Mouse (Mus musculus) left cerebral cortex, adult 2 months (tissue): ENCODE measurements at regions not wholly inside any gene's neighbourhood (a gene's known extent, or its start where the extent isn't known, plus 50 kb on each side); places are given as distances from the start of the nearest gene placed in this dataset.

Source experiments
- DNase-seq, 2 experiments: peaks; one replicate each; pipeline ENCODE4 v3.0.0; 2021 to 2022; ENCODE audit warnings: low spot score in 2 of 2, mixed read lengths in 1 of 2; ENCODE audit errors: extremely low spot score in 1 of 2
- H3K27ac ChIP-seq: fragments of 200-600 bp; 2 replicates; pipeline ENCODE4 v1.8.1; 2022
- H3K4me3 ChIP-seq: fragments of 200-600 bp; 2 replicates; pipeline ENCODE4 v1.8.1; 2022
- CTCF ChIP-seq: fragments of 200-600 bp; IDR thresholded peaks from 2 replicates; pipeline ENCODE4 v1.8.1; 2022; ENCODE audit warnings: antibody characterized with exemption, mild to moderate bottlenecking, moderate library complexity
- intact Hi-C: fragments of 180-260 bp; cut with DNase I; formaldehyde crosslinking; loops from one replicate; pipeline ENCODE4 v1.15.1; 2025

GRCm38 (mm10) chr2:74994998-74995397, 169.4 kb downstream of the Mtx2 start:
- no peak for DNase-seq
- intact Hi-C loops: no loop called here
- H3K27ac ChIP-seq: no peak overlapping the region
- no peak overlapping the region for H3K4me3 ChIP-seq
- TF ChIP-seq CTCF: no peak

- TF ChIP-seq CTCF: no peak
- H3K4me3 ChIP-seq: no peak overlapping the region
- intact Hi-C loops: no loop called here
- H3K27ac ChIP-seq: no peak overlapping the region
- DNase-seq: no peak
Measured at GRCm38 (mm10) chr2:74997736-74998135, 172.1 kb downstream of the Mtx2 start.

- no peak overlapping the region for H3K4me3 ChIP-seq
- no peak for TF ChIP-seq CTCF
- no peak overlapping the region for H3K27ac ChIP-seq
- DNase-seq: no peak
- intact Hi-C loops: no loop called here
Measured at GRCm38 (mm10) chr2:75000368-75000796, 174.8 kb downstream of the Mtx2 start.

GRCm38 (mm10) chr2:75002562-75002961, 177.0 kb downstream of the Mtx2 start:
- no peak for DNase-seq
- intact Hi-C loops: no loop called here
- Histone ChIP-seq H3K4me3 (no peak overlapping the region), H3K27ac (no peak overlapping the region)
- no peak for TF ChIP-seq CTCF

- intact Hi-C loops: no loop called here
- TF ChIP-seq CTCF: no peak
- no peak for DNase-seq
- Histone ChIP-seq H3K27ac (no peak overlapping the region), H3K4me3 (no peak overlapping the region)
Measured at GRCm38 (mm10) chr2:75008116-75008515, 182.5 kb downstream of the Mtx2 start.

GRCm38 (mm10) chr2:75010647-75011046, 185.0 kb downstream of the Mtx2 start:
- TF ChIP-seq CTCF: no peak
- DNase-seq: no peak
- Histone ChIP-seq H3K4me3 (no peak overlapping the region), H3K27ac (no peak overlapping the region)
- intact Hi-C loops: no loop called here

GRCm38 (mm10) chr2:75012046-75012445, 186.4 kb downstream of the Mtx2 start:
- TF ChIP-seq CTCF: no peak
- H3K27ac ChIP-seq: no peak overlapping the region
- intact Hi-C loops: no loop called here
- no peak overlapping the region for H3K4me3 ChIP-seq
- DNase-seq: no peak

GRCm38 (mm10) chr2:75014994-75015728, 189.6 kb downstream of the Mtx2 start:
- no peak for DNase-seq
- intact Hi-C loops: no loop called here
- no peak overlapping the region for H3K27ac ChIP-seq
- H3K4me3 ChIP-seq: no peak overlapping the region
- no peak for TF ChIP-seq CTCF

GRCm38 (mm10) chr2:75019459-75019858, 193.9 kb downstream of the Mtx2 start:
- no peak for TF ChIP-seq CTCF
- no peak overlapping the region for H3K4me3 ChIP-seq
- no peak overlapping the region for H3K27ac ChIP-seq
- intact Hi-C loops: no loop called here
- no peak for DNase-seq

- Histone ChIP-seq H3K27ac (no peak overlapping the region), H3K4me3 (no peak overlapping the region)
- intact Hi-C loops: no loop called here
- TF ChIP-seq CTCF: no peak
- DNase-seq: no peak
Measured at GRCm38 (mm10) chr2:75021639-75022038, 196.0 kb downstream of the Mtx2 start.

- no peak for TF ChIP-seq CTCF
- intact Hi-C loops: no loop called here
- no peak overlapping the region for H3K27ac ChIP-seq
- no peak overlapping the region for H3K4me3 ChIP-seq
- no peak for DNase-seq
Measured at GRCm38 (mm10) chr2:75028151-75028550, 202.5 kb downstream of the Mtx2 start.

- Histone ChIP-seq H3K4me3 (no peak overlapping the region), H3K27ac (no peak overlapping the region)
- intact Hi-C loops: no loop called here
- TF ChIP-seq CTCF: no peak
- no peak for DNase-seq
Measured at GRCm38 (mm10) chr2:75029089-75029693, 203.6 kb downstream of the Mtx2 start.

GRCm38 (mm10) chr2:75034708-75035107, 209.1 kb downstream of the Mtx2 start:
- H3K27ac ChIP-seq: no peak overlapping the region
- TF ChIP-seq CTCF: no peak
- intact Hi-C loops: no loop called here
- no peak for DNase-seq
- H3K4me3 ChIP-seq: no peak overlapping the region
